Mouse (Mus musculus): ENCODE measurements around the gene Itpk1. TPM values are rescaled to one million over a fixed set of nuclear protein-coding genes. Genes with fewer than 3 reads are reported as not detected.

Gene Itpk1
- polyA plus RNA-seq, 1 experiment from 2014 or later = 40.6 TPM

MicroRNAs encoded within 50 kb of the gene (microRNA counts, 519-probe panel; counts per million panel counts)
- not detected for microRNA mmu-miR-1936

Small RNAs within 50 kb of the gene (microRNA-seq; reads per million reads assigned to microRNA genes)
- not detected for gene Mir1936

Other genes starting within 250 kb of the Itpk1 start
- gene Golga5, start 235.8 kb downstream of the Itpk1 start, polyA plus RNA-seq (2014; fragmentation: Nextera tagmentation; extraction: Ambion mirVana) = 28.5 and 33.2 TPM in 2 replicates
- 126 and 150 TPM in 2 replicates for gene Chga, start 150.0 kb downstream of the Itpk1 start, polyA plus RNA-seq (2014; fragmentation: Nextera tagmentation; extraction: Ambion mirVana)
- 68.8 and 81.1 TPM in 2 replicates for gene Moap1, start 38.7 kb upstream of the Itpk1 start, polyA plus RNA-seq (2014; fragmentation: Nextera tagmentation; extraction: Ambion mirVana)
- gene Tmem251, start 38.8 kb upstream of the Itpk1 start, polyA plus RNA-seq (2014; fragmentation: Nextera tagmentation; extraction: Ambion mirVana) = 12.4 and 12.6 TPM in 2 replicates
- not detected in 2 replicates for gene Gm28051, start 52.8 kb upstream of the Itpk1 start, polyA plus RNA-seq (2014; fragmentation: Nextera tagmentation; extraction: Ambion mirVana)
- gene Gon7, start 52.9 kb upstream of the Itpk1 start, polyA plus RNA-seq (2014; fragmentation: Nextera tagmentation; extraction: Ambion mirVana) = 46.9 and 54.2 TPM in 2 replicates
- gene Ubr7, start 53.0 kb upstream of the Itpk1 start, polyA plus RNA-seq (2014; fragmentation: Nextera tagmentation; extraction: Ambion mirVana) = 43.5 and 47.1 TPM in 2 replicates
- gene Gm20604, start 53.7 kb upstream of the Itpk1 start, polyA plus RNA-seq (2014; fragmentation: Nextera tagmentation; extraction: Ambion mirVana) = 50.7 and 57.1 TPM in 2 replicates
- 15.1 and 18.0 TPM in 2 replicates for gene Btbd7, start 173.5 kb upstream of the Itpk1 start, polyA plus RNA-seq (2014; fragmentation: Nextera tagmentation; extraction: Ambion mirVana)
- not detected in 2 replicates for gene Cox8c, start 194.4 kb upstream of the Itpk1 start, polyA plus RNA-seq (2014; fragmentation: Nextera tagmentation; extraction: Ambion mirVana)
- 11.4 and 15.6 TPM in 2 replicates for gene Unc79, start 243.9 kb upstream of the Itpk1 start, polyA plus RNA-seq (2014; fragmentation: Nextera tagmentation; extraction: Ambion mirVana)

Measured in neural tube, embryonic 14.5 days (tissue).